Mouse (Mus musculus) gastrocnemius, adult 8-10 months (tissue): Measurements from ENCODE around the gene Ppia. TPM values are rescaled to one million over a fixed set of nuclear protein-coding genes. Genes with fewer than 3 reads are reported as not detected.
"Not testable (repeated sequence)": the region's sequence is repeated elsewhere in the genome, so short reads cannot be mapped to it uniquely, and the experiment has no call there.

Source experiments
- DNase-seq, 2 experiments: peaks; one replicate each; pipeline ENCODE4 v3.0.0; 2022; ENCODE audit warnings: low spot score in 2 of 2
- total RNA-seq, 4 experiments: library from RNA; stranded (reverse); gene quantifications; 2 replicates each; pipeline ENCODE4 v1.2.4; 2022

The Ppia gene
- total RNA-seq, 4 experiments from 2014 or later: 189 to 256 (median 213) TPM

DNA sequence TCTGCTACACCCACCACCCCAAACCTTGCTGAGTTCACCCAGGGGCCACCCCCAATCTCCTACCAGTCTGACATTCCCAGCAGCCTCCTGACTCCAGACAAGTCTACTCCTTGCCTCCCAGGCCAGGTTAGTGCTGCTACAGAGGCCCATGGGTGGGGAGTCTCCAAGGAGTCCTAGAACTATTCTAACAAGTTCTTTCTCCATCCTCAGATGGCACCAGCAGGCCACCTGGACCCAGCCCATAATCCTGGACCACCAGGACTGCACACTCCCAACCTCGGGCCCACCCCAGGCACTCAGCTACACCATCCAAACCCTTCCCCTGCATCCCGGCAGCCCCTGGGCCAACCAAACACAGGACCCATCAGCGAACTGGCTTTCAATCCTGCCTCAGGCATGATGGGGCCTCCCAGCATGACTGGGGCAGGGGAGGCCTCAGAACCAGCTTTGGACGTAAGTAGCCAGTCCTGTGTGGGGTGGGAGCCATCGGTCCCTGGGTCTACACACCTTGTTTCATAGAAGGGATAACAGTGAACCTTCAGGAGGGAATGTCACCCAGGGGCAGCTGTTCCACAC, 11.3 kb upstream of the Ppia start:
- DNase-seq: no peak

DNA sequence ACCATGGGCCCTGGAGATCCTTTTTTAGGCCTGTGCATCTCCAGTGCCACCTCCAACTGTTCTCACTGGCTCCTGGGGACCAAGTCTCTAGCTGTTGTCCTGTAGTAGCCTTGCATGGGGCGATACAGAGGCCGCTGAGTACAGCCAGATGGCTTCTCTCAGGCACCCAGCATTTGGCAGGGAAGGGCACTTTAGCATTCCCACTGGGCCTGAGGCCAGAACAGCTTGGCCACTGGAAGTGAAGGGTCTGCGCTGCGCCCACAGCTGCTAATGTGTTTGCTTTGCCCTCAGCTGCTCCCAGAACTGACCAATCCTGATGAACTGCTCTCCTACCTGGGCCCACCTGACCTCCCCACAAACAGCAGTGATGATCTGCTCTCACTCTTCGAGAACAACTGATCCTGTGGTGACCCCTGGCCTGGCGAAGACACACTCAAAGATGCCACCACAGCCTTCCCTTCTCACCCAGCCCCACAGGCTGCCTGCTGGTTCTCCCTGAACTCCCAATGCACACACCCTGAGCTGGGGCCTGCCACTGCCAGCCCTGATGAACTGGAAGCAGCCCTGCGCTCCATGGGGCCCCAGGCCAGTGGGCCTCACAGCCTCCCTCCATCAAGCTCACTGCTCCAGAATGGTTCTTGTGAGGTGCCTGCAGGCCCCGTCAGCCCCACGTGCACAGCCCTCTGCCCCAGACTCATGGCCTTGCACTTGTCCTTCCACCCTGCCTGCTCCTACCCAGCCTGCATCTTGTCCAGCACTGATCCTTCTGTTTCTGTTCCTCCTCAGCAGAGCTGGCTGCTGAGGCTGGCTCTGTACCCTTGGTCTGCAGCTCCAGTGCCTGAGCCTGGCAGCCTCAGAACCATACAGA, 10.3 kb upstream of the Ppia start:
- DNase-seq: no peak

DNA sequence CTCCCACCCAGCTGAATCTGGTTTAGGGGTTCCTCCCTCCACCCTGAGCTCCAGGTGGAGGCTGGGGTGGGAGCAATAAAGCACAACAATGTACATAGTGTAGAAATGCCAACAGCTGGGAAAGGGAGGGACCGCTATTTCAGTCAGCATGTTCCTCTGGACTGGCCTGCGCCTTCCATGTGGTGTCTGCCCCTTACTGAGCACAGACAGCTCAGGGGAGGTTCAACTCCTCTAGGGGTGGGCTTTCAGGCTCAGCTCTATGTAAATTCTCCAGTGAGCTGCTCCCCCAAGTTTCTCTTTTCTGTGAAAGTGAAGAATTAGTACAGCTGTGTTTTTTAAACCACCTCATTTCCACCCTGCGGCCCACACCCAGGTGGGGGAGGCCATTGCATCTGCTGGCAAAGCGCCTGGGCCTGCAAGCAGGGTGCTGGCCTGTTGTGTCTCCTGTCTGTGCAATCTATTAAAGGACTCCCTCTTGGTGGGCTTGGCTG, 9.6 kb upstream of the Ppia start:
- no peak for DNase-seq

DNA sequence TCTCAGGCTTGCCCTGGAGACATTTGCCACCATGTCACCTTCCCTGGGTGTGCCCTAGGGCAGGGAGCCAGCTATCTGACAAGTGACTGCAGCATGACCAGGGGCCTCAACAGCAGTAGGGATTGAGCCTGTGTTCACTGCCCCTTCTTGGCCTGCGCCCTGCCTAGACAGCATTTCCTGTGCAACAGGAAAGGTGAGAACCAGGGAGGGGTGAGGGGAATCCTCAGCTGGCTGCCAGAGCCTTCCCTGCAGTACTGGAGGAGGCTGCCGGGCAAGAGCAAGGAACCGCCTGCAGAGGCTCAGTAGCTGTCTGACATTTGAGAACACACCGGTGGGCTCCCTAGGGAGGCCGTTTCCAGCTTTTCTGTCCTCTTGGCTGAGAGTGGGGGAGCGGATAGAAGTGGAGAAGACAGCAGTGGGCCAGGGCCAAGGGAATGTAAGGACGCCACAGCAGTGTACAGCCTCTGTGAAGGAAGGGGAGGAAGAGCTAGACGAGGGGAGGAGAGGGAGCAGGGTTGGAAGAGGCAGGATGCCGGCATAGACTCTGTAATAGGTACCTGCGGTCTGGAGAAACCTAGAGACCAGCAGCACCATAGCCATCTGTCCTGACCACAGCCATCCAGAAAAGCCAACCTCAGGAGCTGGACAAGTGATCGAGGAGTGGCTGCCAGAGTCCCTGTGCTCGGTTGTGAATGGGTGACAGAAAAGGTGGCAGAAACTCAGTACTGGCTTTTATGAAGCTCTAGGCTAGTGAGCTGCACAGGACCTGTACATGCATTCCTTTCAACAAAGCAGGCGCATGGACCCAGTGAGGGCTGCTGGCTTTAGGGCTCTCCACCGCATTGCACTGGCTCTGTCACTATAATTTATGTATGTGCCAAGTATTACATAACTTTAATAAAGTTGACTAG, 8.7 kb upstream of the Ppia start:
- DNase-seq: peak; percentile 71 to 84

DNA sequence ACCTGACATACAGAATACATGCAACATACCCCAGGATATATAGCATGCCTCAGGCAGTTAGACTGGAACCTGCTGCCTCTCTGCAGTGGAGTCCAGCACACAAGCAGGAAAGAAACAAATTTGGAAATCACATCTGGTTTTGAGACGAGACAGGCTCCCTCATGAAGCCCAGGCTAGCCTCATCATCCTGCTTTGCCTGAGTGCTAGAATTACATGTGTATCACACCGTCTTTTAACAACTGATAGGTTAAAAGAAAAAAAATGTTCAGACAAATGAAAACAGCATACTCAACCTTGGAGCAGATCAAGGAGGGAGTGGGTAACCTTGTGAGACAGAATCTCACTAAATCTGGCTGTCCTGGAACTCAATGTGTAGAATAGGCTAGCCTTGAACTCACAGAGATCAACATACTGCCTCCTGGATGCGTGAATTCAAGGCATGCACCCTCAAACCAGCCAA, 8.1 kb upstream of the Ppia start:
- no peak for DNase-seq

DNA sequence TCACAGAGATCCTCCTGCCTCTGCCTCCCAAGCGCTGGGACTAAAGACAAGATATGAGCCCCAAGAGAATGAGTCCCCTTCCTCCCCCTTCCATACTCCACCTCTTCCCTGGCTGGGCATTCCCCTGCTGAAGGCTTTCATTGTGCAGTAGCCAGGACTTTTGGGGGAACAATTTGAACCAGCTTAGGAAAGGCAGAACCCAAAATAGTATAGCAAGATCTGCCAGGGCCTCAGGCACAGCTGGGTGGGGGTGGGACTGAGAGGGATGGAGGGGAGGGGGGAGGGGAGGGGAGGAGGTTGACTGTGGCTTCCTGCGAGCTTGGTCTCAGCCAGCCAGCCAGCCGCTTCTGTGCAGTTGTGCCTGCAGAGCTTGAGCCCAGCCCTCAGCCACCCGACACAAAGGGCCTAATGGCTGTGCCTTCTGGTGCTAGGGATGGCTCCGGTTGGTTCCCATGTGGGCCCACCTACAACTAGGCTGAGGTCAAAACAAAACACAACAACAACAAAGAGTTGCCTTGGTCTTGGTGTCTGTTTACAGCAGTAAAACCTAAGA, 5.1 kb upstream of the Ppia start:
- no peak for DNase-seq

DNA sequence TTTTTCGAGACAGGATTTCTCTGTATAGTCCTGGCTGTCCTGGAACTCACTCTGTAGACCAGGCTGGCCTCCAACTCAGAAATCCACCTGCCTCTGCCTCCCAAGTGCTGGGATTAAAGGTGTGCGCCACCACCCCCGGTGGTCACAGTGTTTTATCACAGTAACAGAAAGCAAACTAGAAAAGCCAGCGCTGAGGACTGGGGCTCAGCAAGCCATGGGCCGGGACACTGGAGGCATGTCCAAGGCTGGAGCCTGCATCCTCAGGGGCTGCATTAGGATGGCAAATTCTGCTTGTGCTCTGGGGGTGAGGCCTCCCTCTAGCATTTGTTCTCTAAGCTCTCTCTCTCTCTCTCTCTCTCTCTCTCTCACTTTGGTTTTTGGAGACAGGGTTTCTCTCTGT, 4.5 kb upstream of the Ppia start:
- DNase-seq: not testable (repeated sequence)

DNA sequence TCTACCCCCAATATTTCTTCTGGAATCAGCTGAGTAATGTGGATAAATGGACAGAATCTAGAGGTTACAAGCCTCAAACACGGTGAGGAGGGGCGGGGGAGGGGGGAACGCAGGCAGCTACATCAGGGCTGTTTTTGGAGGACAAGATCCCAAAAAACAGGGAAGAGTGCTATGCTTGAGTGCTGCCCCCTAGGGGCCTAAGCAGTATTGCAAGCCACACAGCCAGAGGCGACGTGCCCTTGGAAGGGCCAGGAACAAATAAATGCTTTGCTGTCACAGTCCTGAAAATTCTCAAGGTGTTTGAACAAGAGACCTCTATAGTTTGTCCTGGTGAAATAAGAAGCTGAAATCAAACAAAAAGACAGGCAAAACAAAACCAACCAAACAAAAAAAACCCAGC, 3.6 kb upstream of the Ppia start:
- peak; percentile 73 to 74 for DNase-seq

DNA sequence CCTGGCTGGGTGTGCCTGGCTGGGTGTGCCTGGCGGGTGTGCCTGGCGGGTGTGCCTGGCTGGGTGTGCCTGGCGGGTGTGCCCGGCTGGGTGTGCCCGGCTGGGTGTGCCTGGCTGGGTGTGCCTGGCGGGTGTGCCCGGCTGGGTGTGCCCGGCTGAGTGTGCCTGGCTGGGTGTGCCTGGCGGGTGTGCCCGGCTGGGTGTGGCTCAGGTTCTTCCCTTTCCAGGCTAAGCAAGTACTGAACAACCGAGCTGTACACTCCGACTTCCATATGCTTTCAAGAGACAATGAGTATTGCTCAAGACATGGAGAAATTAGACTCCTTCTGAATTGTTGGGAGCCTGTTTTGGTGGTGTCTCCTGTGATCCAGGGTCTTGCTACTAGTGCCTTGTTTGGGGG, 2.0 kb upstream of the Ppia start:
- DNase-seq: no peak

DNA sequence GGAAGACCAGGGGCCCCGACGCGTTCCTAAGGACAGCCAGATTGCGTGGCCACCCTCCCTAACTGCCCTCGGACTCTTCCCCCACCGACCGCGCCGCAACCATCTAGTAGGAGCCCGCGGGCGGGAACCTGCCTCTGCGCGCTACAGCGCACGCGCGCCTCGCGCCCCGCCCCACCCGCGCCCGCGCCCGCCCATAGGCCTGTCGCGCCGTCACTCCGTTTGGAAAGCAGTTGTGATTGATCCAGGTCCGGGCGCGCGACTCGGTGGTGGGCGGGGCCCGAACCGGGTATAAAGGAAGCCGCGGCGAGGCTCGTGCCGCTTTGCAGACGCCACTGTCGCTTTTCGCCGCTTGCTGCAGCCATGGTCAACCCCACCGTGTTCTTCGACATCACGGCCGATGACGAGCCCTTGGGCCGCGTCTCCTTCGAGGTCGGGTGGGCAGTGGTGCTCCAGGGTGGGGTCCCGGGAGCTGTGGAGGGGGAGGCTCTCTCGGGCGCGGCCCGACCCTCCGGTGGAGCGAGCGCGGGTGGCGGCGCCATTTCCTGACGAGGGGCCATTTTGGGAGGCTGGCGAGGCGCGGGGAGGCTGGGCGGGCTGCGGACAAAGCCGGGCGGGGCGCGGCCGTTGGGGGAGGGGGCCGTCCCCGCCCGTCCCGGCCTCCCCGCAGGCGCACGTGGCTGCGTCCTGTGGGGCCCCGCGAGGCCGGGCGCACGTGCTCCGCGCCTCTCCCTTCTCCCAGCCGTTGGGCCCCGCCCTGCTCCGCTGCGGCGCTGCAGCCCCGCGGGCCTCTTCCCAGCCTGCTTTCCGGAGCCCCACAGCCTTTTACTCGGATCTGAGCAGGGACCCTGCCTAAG, 535 bp downstream of the Ppia start:
- DNase-seq: peak; percentile 97 to 98

DNA sequence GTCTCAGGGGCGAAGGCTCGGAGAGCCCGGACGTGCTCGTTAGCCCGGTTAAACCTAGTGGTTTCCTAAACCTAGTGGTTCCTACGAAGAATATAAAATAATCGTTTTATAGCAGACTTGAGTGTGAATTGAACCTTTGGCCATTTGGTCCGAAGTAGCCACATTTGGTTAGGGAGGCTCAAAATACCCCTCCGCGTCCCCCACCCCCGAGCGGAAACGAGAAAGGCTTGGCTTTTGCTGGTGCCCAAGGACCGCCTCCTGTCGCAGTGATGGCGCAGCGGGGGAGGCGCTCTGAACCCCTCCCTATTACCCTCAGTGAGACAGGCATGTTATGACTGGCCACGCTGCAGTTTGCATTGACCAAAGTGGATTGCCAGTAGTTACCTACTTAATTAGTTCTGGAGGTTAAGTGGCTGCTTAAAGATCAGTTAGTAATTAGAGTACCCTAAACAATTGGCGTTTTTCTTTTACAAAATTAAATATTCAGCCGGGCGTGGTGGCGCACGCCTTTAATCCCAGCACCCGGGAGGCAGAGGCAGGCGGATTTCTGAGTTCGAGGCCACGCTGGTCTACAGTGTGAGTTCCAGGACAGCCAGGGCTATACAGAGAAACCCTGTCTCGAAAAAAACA, 1.3 kb downstream of the Ppia start:
- peak; percentile 64 to 72 for DNase-seq

DNA sequence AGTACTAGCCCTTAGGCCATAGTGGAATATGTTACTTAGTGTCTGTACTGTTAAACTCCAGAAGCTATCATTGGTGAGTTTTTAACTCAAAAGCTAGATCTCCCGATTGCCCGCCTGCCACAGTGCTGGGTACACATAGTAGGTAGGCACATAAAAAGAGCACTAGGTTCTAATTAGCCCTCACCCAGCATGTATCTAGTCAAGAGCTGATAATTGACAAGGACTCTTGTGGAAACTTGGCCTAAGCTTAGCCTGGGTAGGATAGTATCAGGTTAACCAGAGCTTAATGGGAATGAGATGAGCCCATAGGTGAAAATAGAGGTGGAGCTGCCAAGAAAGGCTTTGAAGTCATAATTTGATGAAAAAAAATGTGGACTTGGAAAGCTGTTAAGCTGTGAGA, 1.8 kb downstream of the Ppia start:
- DNase-seq: no peak

DNA sequence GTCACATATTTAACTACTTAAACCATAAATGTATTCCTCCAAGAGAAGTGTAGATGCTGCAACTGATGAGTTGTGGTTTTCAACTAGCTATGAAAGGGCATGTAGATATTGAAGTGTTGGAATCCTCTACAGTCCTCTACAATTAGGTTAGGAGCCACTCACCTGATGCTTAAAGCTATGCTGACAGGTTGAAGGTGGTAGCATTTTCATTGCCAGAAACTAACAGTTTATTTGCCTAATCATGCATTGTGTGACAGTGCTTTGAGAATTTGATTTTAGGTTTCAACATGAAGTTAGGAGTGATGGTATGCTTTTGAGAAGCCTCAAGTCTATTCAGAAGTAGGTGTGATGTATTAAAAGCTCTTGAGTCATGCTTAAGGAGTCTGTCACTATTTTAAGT, 2.2 kb downstream of the Ppia start:
- DNase-seq: no peak

DNA sequence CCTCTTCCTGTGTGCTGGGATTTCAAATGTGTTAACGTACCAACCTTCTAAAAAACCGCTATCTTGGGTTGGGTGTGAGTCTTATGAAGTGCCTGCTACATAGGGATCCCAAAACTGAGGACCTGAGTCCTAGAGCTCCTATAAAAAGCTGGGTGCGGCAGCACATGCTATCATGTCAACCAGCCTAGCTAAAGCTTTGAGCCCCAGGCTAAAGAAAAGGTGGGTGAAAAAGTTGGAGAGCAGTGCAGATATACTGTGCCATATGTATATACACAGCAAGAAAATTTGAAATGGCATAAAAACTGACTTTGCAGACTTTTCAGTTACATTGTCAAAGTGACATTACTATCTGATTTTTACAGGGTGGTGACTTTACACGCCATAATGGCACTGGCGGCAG, 3.5 kb downstream of the Ppia start:
- DNase-seq: no peak

DNA sequence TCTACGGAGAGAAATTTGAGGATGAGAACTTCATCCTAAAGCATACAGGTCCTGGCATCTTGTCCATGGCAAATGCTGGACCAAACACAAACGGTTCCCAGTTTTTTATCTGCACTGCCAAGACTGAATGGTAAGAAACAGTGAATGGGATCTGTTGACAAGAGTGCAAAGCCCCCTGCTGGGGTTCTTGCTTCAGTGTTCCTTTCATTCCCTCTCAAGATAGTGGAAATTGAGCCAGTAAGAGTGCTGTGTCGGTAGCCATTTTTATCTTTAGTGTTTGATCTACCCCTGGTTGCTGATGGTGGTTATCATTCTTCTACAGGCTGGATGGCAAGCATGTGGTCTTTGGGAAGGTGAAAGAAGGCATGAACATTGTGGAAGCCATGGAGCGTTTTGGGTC, 3.9 kb downstream of the Ppia start:
- DNase-seq: not testable (repeated sequence)

DNA sequence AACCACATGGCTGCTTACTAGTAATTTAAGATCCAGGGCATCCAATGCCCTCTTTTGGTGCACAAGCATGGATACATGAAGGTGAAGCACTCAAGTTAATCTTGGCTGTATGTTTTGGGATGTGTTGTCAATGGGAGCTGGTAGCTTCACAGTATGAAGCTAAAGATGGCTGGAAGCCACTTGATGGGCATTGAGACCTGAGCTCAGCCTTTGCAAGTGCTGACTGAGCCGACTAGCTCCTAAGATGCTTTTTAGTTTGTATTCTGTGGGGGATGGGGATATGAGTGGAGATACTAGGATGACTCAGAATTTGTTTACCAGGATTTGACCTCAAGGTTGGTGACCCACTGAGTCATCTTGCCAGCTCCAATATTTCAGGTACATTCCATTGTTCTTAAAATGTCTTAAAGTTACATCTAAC, 5.0 kb downstream of the Ppia start:
- DNase-seq: no peak

DNA sequence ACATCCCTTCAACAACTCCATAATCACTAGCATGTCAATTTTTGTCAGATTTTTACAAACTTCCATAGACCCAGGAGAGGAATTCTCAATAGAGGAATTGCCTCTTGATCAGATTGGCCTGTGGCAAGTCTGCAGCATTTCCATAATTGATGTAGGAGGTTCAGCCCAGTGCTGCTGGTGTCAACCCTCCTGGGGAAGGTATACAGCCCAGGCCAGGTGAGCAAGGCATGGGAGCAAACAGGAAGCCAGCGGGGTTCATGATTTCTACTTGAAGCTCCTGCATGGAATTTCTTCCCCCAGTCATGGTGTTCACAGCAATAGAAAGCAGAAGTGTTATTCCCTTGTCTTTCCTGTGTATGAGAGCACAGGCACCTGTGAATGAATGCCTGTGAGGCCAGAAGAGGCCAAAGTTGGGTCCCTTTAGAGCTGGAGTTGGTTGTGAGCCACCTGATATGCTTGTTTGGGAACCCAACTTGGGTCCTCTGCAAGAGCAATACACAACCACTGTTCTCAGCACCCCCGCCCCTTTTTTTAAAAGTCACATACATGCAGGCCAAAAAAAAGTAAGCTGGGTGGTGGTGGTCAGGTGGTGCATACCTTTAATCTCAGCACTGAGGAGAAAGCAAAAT, 5.6 kb downstream of the Ppia start:
- DNase-seq: no peak

DNA sequence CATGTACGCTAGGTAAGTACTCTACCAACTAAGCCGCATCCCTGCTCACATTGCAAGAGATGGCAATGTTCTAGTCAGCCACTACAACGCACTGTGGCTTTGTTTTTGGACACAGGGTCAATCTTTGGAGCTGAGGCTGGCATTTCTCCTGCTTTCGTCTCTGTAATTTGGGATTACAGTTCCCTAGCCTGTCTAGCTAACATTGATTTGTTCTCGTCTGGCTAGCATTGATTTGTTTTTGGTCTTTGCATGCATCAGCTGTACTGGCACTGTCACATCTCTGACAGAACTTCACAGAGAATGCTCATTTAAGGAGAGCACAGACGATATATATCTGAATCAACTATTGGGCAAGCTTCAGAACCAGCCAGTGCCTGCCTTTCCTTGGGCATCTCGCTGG, 14.9 kb downstream of the Ppia start:
- DNase-seq: no peak

DNA sequence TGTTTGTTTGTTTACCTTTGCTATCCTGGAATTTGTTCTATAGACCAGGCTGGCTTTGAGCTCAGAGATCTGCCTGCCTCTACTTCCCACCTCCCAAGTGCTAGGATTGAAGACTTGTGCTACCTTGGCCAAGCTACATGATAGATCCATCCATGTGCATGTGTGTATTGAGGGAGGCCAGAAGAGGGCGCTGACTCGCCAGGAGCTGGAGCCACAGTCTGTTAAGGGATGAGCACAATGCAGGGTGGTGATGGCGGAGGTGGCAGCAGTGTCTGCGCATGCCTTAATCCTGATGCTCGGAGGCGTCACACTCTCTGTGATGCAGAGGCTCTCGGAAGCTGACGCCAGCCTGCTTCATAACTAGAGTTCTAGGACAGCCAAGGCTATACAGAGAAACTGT, 21.2 kb downstream of the Ppia start:
- DNase-seq: no peak

DNA sequence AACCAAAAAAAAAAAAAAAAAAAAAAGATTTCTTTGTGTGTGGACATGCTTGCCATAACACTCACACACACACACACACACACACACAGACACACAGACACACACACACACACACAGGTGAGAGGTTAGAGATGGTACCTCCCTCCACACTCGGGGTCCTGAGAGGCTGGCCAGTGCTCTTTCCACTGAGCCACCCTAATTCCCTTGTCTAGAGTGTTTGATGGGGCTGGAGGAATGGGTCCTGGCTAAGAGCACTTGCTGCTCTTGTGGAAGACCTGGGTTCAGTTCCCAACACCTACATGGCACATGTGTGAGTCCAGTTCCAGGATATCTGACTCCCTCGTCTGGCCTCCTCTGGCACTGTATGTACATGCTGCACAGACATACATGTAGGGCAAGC, 22.4 kb downstream of the Ppia start:
- DNase-seq: no peak
